Mouse (Mus musculus) E14TG2a.4 (cell line): ENCODE results near the gene Nmnat2.

ENCODE experiments used
- H3K27me3 ChIP-seq: 2 replicates; pipeline ENCODE4 v1.6.1; 2014; ENCODE audit warnings: low read length, control low read depth; ENCODE audit not compliant: insufficient read depth
- H3K36me3 ChIP-seq: 2 replicates; pipeline ENCODE4 v1.6.1; 2014; ENCODE audit warnings: low read length, control low read depth; ENCODE audit not compliant: insufficient read depth
- H3K4me1 ChIP-seq: replicated peaks from 2 replicates; pipeline ENCODE4 v1.6.1; 2014; ENCODE audit warnings: low read depth, low read length, control low read depth
- H3K4me3 ChIP-seq: replicated peaks from 2 replicates; pipeline ENCODE4 v1.5.1; 2014; ENCODE audit warnings: mild to moderate bottlenecking, low read length
- H3K9me3 ChIP-seq: 2 replicates; pipeline ENCODE4 v1.6.1; 2014; ENCODE audit warnings: low read length, control low read depth
- CTCF ChIP-seq: conservative IDR thresholded peaks from 2 replicates; pipeline ENCODE4 v1.5.1; 2014; ENCODE audit warnings: low read length
- NANOG ChIP-seq: IDR thresholded peaks from 2 replicates; pipeline ENCODE4 v1.6.1; 2014; ENCODE audit warnings: borderline replicate concordance, low read length, mixed read lengths
- POU5F1 ChIP-seq: IDR thresholded peaks from 2 replicates; pipeline ENCODE4 v1.6.1; 2014; ENCODE audit warnings: low read length, borderline replicate concordance

Gene Nmnat2

DNA sequence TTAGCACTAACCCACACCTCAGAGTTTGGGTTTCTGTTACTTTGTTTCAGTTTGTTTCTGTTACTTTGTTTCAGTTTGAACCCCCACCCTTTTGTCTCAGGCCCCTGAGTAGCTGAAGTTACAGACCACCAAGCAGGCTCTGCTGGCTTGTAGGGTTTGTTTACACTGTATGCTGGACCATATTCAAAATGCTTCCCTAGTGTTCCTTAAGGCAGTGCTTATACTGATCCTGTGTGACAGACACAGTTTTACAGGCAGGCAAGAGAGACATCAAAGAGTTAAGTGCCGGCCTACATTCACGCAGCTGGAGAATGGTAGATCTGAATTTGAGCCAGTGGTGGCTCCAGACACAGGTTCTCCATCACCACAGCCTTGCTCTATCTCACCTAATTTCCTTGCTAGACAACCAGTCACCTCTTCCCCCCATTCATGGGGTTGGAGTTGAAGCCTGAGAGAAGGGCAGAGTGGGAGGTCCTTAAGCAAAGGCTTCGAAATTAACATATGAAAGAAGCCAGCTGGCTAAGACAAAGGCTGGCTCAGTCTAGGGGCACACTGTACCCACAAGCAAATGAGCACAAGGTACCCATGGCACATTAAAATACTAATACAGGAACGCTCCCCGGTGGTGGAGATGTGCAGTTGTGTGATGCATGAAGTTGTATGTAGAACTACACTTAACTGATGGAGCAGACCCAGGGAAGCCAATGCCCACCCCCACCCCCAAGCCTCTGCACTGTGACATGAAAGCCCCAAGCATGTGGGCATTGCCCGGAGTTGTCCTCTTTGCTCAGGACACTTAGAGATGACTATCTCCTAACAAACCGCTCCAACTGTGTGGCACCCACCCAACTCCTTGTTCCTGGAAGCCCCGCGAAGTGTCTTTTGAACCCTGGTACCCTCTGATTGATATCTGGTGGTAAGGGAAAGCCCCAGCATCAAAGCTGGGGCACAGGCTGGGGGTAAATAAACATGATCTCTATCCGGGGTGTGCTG, 82.9 kb downstream of the Nmnat2 start:
- Histone ChIP-seq H3K4me3 (0 out of 2 replicates have a peak overlapping the region, but pooled peaks have one; percentile 7), H3K36me3 (no peaks in the 10 kb centered on the region), H3K4me1 (peaks cover 83% of the 10 kb centered on the region), H3K9me3 (peaks cover 12% of the 10 kb centered on the region), H3K27me3 (no peaks in the 10 kb centered on the region)
- TF ChIP-seq POU5F1 = 0 out of 2 replicates have a peak, but pooled peaks have one; percentile 37
- TF ChIP-seq NANOG = no peak
- no peak for TF ChIP-seq CTCF

DNA sequence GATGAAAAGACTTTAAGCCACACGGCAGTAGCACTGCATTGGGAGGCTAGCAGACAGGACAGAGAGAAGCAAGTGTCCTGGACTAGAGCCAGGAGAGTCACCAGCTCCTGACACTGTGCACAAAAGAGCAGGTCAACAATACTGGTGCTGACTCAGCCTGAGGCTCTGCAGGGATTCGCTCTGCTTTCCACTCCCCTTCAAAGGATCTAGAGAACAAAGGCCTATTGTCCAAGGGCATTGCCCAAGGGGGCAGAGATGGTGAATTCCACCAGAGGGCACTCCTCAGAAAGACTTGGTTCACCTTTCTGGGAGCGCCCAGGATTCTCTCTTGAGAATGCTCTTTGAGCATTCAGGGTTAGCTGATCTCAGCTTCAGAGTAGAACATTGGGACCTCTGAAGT, 85.3 kb downstream of the Nmnat2 start:
- Histone ChIP-seq H3K36me3 (no peaks in the 10 kb centered on the region), H3K4me1 (peaks cover 81% of the 10 kb centered on the region), H3K27me3 (no peaks in the 10 kb centered on the region), H3K4me3 (no peak overlapping the region), H3K9me3 (peaks cover 12% of the 10 kb centered on the region)
- TF ChIP-seq NANOG (peak; percentile 47; the same call in 1 of the 2 replicates), POU5F1 (no peak), CTCF (peak; percentile 12; the same call in 1 of the 2 replicates)

DNA sequence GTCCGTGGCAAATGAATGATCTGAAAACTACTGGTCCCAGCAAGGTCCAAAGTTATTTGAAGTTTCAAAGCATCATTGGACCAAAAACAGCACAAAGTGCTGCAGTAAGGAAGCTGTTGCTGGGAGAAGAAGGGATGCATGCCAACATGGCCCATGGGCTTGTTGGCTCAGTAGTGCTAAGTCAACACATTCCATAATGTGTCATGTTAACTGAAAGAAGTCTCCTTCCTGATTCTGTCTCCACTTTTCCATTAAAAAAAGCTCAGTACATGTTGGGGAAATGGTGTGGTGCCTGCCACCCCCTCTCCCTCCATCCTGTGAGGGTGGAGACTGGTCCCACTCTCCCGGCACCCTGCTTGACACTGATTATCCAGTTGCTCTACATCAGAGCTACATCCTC, 86.3 kb downstream of the Nmnat2 start:
- TF ChIP-seq NANOG (no peak), POU5F1 (no peak), CTCF (no peak)
- H3K4me3 ChIP-seq = no peak overlapping the region

DNA sequence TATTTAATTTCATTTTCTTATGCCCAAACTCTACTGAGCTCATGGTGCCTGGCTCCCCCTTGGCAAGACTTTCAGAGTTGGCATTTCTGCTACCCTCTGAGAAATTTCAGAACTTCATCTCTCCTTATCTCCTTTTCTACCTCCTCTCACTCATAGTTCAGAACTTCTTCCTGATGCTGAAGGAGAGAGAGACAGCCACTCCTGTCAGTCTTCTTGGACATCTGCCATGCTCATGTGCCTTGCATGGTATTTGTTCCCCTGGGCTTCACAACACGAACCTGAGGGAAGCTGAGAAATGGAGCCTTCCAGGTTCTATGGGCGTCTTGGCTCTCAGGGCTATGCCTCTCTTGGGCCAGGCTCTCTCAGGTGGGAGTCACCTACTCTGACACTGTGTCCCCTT, 87.5 kb downstream of the Nmnat2 start:
- peaks cover 80% of the 10 kb centered on the region for H3K4me1 ChIP-seq
- no peak for TF ChIP-seq POU5F1
- no peak for TF ChIP-seq NANOG
- TF ChIP-seq CTCF = no peak
- no peak overlapping the region for H3K4me3 ChIP-seq
- H3K9me3 ChIP-seq = peaks cover 12% of the 10 kb centered on the region
- H3K27me3 ChIP-seq = 0 out of 2 replicates have a peak, but pooled peaks cover 5% of the 10 kb centered on the region
- H3K36me3 ChIP-seq = no peaks in the 10 kb centered on the region

More for the DNA sequence above, 86.3 kb downstream of the Nmnat2 start:
- no peaks in the 10 kb centered on the region for H3K36me3 ChIP-seq
- peaks cover 79% of the 10 kb centered on the region for H3K4me1 ChIP-seq
- H3K27me3 ChIP-seq = 0 out of 2 replicates have a peak, but pooled peaks cover 5% of the 10 kb centered on the region
- H3K9me3 ChIP-seq = peaks cover 12% of the 10 kb centered on the region

DNA sequence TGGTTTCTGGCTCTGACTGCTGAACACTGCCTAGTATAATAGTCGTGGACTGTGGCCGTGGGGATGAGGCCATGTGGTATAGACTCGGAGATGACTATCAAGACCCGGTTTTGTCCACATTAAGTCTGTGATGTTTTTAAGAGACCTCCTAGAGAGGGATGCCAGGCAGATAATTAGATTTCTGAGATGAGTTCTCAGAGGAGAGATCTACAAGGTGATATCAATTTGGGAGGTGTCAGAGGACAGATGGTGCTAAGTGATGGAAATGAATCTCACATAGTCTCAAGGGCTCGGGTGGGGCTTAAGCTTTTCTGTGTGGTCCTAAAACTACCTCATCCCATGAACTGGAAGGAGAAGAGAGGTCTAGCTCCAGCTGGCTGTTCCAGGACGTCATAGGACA, 88.5 kb downstream of the Nmnat2 start:
- TF ChIP-seq CTCF = no peak
- no peak for TF ChIP-seq NANOG
- no peak for TF ChIP-seq POU5F1
- H3K4me1 ChIP-seq = peaks cover 80% of the 10 kb centered on the region
- H3K36me3 ChIP-seq = no peaks in the 10 kb centered on the region
- H3K27me3 ChIP-seq = 0 out of 2 replicates have a peak, but pooled peaks cover 5% of the 10 kb centered on the region
- peaks cover 12% of the 10 kb centered on the region for H3K9me3 ChIP-seq
- no peak overlapping the region for H3K4me3 ChIP-seq

DNA sequence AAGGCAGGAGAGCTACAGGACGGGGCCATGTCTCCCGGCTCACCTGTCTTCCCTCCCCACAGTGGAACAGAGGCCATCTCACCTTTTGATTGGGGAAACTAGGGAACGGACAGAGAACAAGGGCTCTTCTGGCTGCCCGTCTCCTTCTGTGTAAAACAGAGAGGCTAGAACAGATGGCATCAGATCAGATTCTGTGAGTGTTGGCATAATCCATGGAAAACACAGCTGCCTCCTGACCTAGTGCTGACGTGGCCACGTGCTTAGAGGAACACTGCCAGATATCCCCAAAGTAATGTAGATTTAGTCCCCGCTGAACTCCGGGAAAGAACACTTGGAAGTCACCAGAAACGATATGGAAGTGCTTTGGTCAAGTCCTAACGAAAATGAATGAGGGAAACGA, 90.6 kb downstream of the Nmnat2 start:
- Histone ChIP-seq H3K4me3 (no peak overlapping the region), H3K36me3 (no peaks in the 10 kb centered on the region), H3K9me3 (no peaks in the 10 kb centered on the region), H3K27me3 (0 out of 2 replicates have a peak, but pooled peaks cover 5% of the 10 kb centered on the region), H3K4me1 (peaks cover 77% of the 10 kb centered on the region)
- TF ChIP-seq POU5F1 (no peak), NANOG (no peak), CTCF (no peak)

DNA sequence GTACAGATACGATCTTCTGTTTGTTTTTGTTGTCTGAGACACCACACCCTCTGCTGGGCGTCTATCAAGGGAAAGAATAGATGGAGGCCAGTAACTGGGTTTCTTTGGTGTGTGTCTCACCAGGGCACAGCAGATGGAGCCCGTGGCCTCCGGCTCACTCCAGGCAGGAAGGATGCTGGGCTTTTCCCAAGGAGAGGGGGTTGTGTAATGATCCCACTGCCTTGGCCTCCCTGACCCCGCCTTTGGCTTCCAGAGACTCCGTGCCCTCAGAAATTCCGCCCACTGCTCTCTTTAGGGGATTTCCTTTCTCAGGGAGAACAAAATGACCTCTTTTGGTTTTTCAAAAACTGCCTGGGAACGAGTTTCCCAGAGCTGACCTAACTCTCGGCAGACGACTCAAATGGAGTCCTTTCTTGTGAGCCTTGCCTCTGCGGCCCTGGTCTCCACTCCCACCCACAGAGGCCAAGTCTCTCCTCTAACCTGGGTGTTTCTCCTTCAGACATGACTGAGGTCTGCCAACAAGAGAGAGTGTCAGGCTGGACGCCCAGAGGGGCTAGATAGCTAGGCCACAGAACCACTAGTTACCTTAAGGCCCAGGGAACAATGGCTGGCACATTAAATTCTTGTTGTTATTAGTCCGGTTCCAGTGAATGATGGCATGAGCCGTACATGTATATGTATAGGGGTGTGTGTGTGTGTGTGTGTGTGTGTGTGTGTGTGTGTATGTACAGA, 93.5 kb downstream of the Nmnat2 start:
- 0 out of 2 replicates have a peak, but pooled peaks cover 5% of the 10 kb centered on the region for H3K27me3 ChIP-seq
- H3K9me3 ChIP-seq = no peaks in the 10 kb centered on the region
- TF ChIP-seq NANOG (no peak), POU5F1 (no peak), CTCF (no peak)
- H3K36me3 ChIP-seq = no peaks in the 10 kb centered on the region
- H3K4me3 ChIP-seq = 0 out of 2 replicates have a peak overlapping the region, but pooled peaks have one; percentile 1
- H3K4me1 ChIP-seq = peaks cover 64% of the 10 kb centered on the region

DNA sequence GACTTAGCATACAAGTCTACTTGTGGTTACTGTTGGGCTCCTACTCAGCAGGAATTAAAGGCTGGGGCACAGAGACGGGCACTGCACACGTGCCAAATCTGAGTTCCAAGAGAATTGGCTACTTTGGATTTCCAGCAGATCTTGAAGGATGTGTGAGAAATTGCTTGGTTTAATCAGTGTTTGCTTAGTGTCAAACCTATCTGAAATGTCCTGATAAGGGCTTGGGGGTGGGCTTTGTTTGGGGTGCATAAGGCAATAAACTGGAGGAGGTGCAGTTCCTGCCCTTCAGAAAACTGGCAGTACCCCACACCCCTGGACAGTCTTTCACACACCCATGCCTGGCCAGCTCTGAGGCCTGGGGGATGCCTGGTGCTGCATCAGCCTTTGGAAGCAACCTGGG, 94.7 kb downstream of the Nmnat2 start:
- Histone ChIP-seq H3K27me3 (0 out of 2 replicates have a peak, but pooled peaks cover 5% of the 10 kb centered on the region), H3K36me3 (no peaks in the 10 kb centered on the region), H3K4me1 (peaks cover 62% of the 10 kb centered on the region), H3K9me3 (no peaks in the 10 kb centered on the region), H3K4me3 (no peak overlapping the region)
- TF ChIP-seq NANOG (no peak), CTCF (no peak)
